Mouse (Mus musculus) myocyte (in vitro differentiated cells): ENCODE data around the gene Tmem209. TPM values are rescaled to one million over a fixed set of nuclear protein-coding genes. Genes with fewer than 3 reads are reported as not detected.

ENCODE experiments used
- H3K27me3 ChIP-seq: one replicate; pipeline ENCODE4 v1.6.1; 2011; ENCODE audit not compliant: control insufficient read depth, insufficient read depth, insufficient read length
- H3K36me3 ChIP-seq: one replicate; pipeline ENCODE4 v1.6.1; 2011; ENCODE audit not compliant: control insufficient read depth, insufficient read depth
- H3K4me2 ChIP-seq: one replicate; pipeline ENCODE4 v1.6.1; 2011; ENCODE audit warnings: low read depth, control low read depth
- H3K4me3 ChIP-seq: one replicate; pipeline ENCODE4 v1.5.1; 2011; ENCODE audit warnings: mild to moderate bottlenecking, control low read depth, moderate library complexity
- H3K79me2 ChIP-seq: one replicate; pipeline ENCODE4 v1.6.1; 2011; ENCODE audit not compliant: control insufficient read depth, insufficient read depth
- H3ac ChIP-seq: one replicate; pipeline ENCODE4 v1.6.1; 2011; ENCODE audit not compliant: control insufficient read depth, insufficient read length
- CEBPB ChIP-seq: IDR thresholded peaks from 2 replicates; pipeline ENCODE4 v1.6.1; 2011; ENCODE audit warnings: mild to moderate bottlenecking, moderate library complexity; ENCODE audit not compliant: poor library complexity, insufficient read depth, severe bottlenecking
- E2F4 ChIP-seq: IDR thresholded peaks from one replicate; pipeline ENCODE4 v1.6.1; 2011; ENCODE audit warnings: mild to moderate bottlenecking, control low read depth, moderate library complexity; ENCODE audit not compliant: insufficient read depth
- MAX ChIP-seq: IDR thresholded peaks from one replicate; pipeline ENCODE4 v1.6.1; 2011; ENCODE audit warnings: low read depth, mild to moderate bottlenecking, control low read depth
- MYOD1 ChIP-seq, 3 experiments: IDR thresholded peaks; one replicate each; pipeline ENCODE4 v1.6.1; 2011; ENCODE audit warnings: control low read depth in 2 of 3, low read depth in 2 of 3, mild to moderate bottlenecking in 2 of 3, moderate library complexity in 1 of 3; ENCODE audit not compliant: insufficient read length in 2 of 3, control insufficient read depth in 1 of 3
- MYOG ChIP-seq, 3 experiments: IDR thresholded peaks; one replicate each; pipeline ENCODE4 v1.6.1; 2011; ENCODE audit warnings: control low read depth in 2 of 3, low read depth in 2 of 3, mild to moderate bottlenecking in 2 of 3; ENCODE audit not compliant: insufficient read length in 2 of 3, control insufficient read depth in 1 of 3, insufficient read depth in 1 of 3
- POLR2A ChIP-seq: IDR thresholded peaks from one replicate; pipeline ENCODE4 v1.6.1; 2011; ENCODE audit warnings: low read depth, mild to moderate bottlenecking, control low read depth, moderate library complexity; ENCODE audit not compliant: insufficient read length
- POLR2AphosphoS2 ChIP-seq: IDR thresholded peaks from one replicate; pipeline ENCODE4 v1.6.1; 2011; ENCODE audit warnings: low read depth, control low read depth; ENCODE audit not compliant: insufficient read length
- REST ChIP-seq: IDR thresholded peaks from one replicate; pipeline ENCODE4 v1.6.1; 2011; ENCODE audit warnings: mild to moderate bottlenecking, control low read depth, moderate library complexity; ENCODE audit not compliant: insufficient read depth, insufficient read length
- SRF ChIP-seq: IDR thresholded peaks from one replicate; pipeline ENCODE4 v1.6.1; 2011; ENCODE audit warnings: low read depth; ENCODE audit not compliant: control insufficient read depth, insufficient read length
- TCF12 ChIP-seq: IDR thresholded peaks from one replicate; pipeline ENCODE4 v1.6.1; 2011; ENCODE audit warnings: mild to moderate bottlenecking, control low read depth; ENCODE audit not compliant: poor library complexity, insufficient read depth, severe bottlenecking
- TCF3 ChIP-seq: IDR thresholded peaks from one replicate; pipeline ENCODE4 v1.6.1; 2011; ENCODE audit warnings: low read depth, control low read depth; ENCODE audit not compliant: insufficient read length
- USF1 ChIP-seq: IDR thresholded peaks from one replicate; pipeline ENCODE4 v1.6.1; 2011; ENCODE audit warnings: low read depth, mild to moderate bottlenecking, control low read depth, moderate library complexity
- polyA plus RNA-seq: library from polyadenylated mRNA; unstranded; fragments of >200 nt; fragmentation: generic; extraction: Trizol; gene quantifications from one replicate; pipeline ENCODE4 v1.2.1, GENCODE M21; 2012; ENCODE audit warnings: missing spikeins

Tmem209 gene
- polyA plus RNA-seq, 1 experiment: 24.3 TPM

GRCm38 (mm10) chr6:30459056-30459747, 50.4 kb downstream of the Tmem209 start:
- H3K4me2 ChIP-seq: no peak overlapping the region
- no peak overlapping the region for H3K4me3 ChIP-seq
- H3K27me3 ChIP-seq: no peaks in the 10 kb centered on the region
- peaks cover 7% of the 10 kb centered on the region for H3K36me3 ChIP-seq
- H3ac ChIP-seq: no peak overlapping the region
- TF ChIP-seq TCF12 (no peak), E2F4 (no peak), MAX (no peak), CEBPB (no peak), REST (no peak), TCF3 (no peak), POLR2AphosphoS2 (no peak), SRF (no peak), POLR2A (no peak), USF1 (no peak), MYOG (IDR thresholded peaks at IDR 0.05; ENCODE audit: control insufficient read depth in 1 of 3, insufficient read depth in 1 of 3, insufficient read length in 2 of 3, low read depth in 2 of 3) (no peak), MYOD1 (IDR thresholded peaks at IDR 0.05; ENCODE audit: control insufficient read depth in 1 of 3, insufficient read length in 2 of 3, low read depth in 2 of 3) (no peak)
- H3K79me2 ChIP-seq: no peaks in the 10 kb centered on the region

DNA sequence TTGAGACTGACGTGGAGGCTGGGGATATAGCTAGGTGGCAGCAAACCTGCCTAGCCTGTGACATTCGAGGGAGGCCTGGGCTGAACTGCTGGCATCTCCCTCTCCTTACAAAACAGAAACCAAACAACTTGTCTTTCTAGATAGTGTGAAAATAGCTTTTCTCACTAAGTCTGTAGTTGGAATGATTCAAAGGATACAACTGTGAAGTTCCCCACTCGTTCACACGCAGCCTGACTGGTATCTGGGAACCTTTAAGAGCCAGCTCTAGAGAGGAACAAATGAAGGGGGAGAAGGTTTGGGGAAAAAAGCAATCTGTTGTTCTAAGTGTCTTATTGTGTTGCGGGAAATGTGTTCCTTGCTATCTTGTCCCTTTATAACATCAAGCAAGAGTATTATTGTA, 51.0 kb downstream of the Tmem209 start:
- Histone ChIP-seq H3K36me3 (peaks cover 7% of the 10 kb centered on the region), H3K4me3 (no peak overlapping the region), H3K4me2 (no peak overlapping the region), H3K27me3 (no peaks in the 10 kb centered on the region), H3K79me2 (no peaks in the 10 kb centered on the region), H3ac (no peak overlapping the region)
- TF ChIP-seq REST (no peak), E2F4 (no peak), USF1 (no peak), MYOD1 (IDR thresholded peaks at IDR 0.05; ENCODE audit: control insufficient read depth in 1 of 3, insufficient read length in 2 of 3, low read depth in 2 of 3) (no peak), POLR2A (no peak), MAX (no peak), POLR2AphosphoS2 (no peak), CEBPB (no peak), SRF (no peak), MYOG (IDR thresholded peaks at IDR 0.05; ENCODE audit: control insufficient read depth in 1 of 3, insufficient read depth in 1 of 3, insufficient read length in 2 of 3, low read depth in 2 of 3) (no peak), TCF12 (no peak), TCF3 (no peak)

DNA sequence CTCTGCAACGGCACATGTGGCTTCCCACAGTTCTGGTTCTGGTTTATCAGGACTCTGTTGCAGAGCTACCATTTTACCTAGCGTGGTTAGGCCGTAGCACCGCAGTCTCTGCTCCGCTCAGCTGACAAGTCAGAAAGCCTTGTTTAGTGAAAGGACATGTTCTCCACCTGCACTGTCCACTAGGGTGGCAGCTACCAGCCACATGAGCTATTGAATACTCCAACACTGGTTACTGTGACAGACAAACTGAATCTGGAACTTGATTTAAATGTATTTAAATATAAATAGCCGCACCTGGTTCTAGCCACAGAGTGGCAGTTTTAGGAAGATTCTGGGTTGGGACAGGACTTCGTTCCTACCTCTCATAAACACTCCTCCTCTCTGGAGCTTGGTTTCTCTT, 52.6 kb downstream of the Tmem209 start:
- Histone ChIP-seq H3K4me2 (no peak overlapping the region), H3K79me2 (no peaks in the 10 kb centered on the region), H3K36me3 (peaks cover 7% of the 10 kb centered on the region), H3K4me3 (no peak overlapping the region), H3K27me3 (no peaks in the 10 kb centered on the region), H3ac (no peak overlapping the region)
- no peak for TF ChIP-seq CEBPB

DNA sequence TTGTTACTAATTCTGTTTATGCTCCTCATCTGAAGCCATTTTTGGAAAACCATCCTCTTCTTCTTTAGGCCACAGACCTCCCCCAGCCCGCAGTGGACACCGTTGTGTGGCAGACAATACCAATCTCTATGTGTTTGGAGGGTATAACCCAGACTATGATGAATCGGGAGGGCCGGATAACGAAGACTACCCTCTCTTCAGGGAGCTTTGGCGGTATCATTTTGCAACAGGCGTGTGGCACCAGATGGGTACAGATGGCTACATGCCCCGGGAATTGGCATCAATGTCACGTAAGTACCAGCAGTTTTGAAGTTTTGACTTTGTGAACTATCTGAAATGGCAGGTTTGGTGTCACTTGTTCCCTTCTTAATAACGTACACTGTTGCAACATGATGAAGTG, 70.0 kb downstream of the Tmem209 start:
- Histone ChIP-seq H3K27me3 (no peaks in the 10 kb centered on the region), H3ac (no peak overlapping the region), H3K4me3 (no peak overlapping the region), H3K4me2 (no peak overlapping the region), H3K79me2 (peaks cover 9% of the 10 kb centered on the region), H3K36me3 (peaks cover 7% of the 10 kb centered on the region)
- TF ChIP-seq MYOG (IDR thresholded peaks at IDR 0.05; ENCODE audit: control insufficient read depth in 1 of 3, insufficient read depth in 1 of 3, insufficient read length in 2 of 3, low read depth in 2 of 3) (no peak), POLR2AphosphoS2 (no peak), CEBPB (no peak), MAX (no peak), SRF (no peak)

DNA sequence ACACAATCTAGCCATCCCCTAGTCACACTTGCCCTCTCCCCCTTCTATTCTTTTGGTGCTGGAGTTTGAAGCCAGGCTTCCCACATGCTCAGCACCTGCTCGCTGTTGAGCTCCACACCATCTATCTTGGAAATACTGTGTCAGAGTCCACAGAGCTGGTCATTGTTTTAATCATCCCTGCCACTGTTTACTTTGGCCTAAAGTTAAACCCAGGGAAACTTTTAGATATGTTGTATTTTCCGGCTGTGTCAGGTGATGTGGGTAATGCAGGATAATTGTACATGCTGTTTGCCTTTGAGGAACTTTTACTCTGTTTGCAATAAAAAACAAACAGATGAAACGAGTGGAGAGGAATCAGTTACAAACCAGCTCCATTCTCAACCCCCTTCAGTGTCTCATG, 72.5 kb downstream of the Tmem209 start:
- H3K4me2 ChIP-seq: no peak overlapping the region
- no peak for TF ChIP-seq TCF3
- no peak for TF ChIP-seq POLR2AphosphoS2
- no peak for TF ChIP-seq CEBPB
- TF ChIP-seq MAX: no peak
- no peak for TF ChIP-seq MYOD1 (IDR thresholded peaks at IDR 0.05; ENCODE audit: control insufficient read depth in 1 of 3, insufficient read length in 2 of 3, low read depth in 2 of 3)
- TF ChIP-seq POLR2A: no peak
- no peak for TF ChIP-seq MYOG (IDR thresholded peaks at IDR 0.05; ENCODE audit: control insufficient read depth in 1 of 3, insufficient read depth in 1 of 3, insufficient read length in 2 of 3, low read depth in 2 of 3)
- no peak for TF ChIP-seq SRF
- no peak for TF ChIP-seq USF1
- TF ChIP-seq REST: no peak
- peaks cover 9% of the 10 kb centered on the region for H3K79me2 ChIP-seq

More for the DNA sequence above, 72.5 kb downstream of the Tmem209 start:
- H3K27me3 ChIP-seq: no peaks in the 10 kb centered on the region
- H3K4me3 ChIP-seq: no peak overlapping the region
- H3K36me3 ChIP-seq: no peaks in the 10 kb centered on the region
- no peak overlapping the region for H3ac ChIP-seq
